Mouse (Mus musculus) kidney, postnatal 25 days (tissue): Measurements from ENCODE around the gene Zfp106.

Experiments used
- DNase-seq, 2 experiments: peaks; one replicate each; pipeline ENCODE4 v3.0.0; 2021; ENCODE audit warnings: mixed read lengths in 2 of 2

Zfp106 gene

DNA sequence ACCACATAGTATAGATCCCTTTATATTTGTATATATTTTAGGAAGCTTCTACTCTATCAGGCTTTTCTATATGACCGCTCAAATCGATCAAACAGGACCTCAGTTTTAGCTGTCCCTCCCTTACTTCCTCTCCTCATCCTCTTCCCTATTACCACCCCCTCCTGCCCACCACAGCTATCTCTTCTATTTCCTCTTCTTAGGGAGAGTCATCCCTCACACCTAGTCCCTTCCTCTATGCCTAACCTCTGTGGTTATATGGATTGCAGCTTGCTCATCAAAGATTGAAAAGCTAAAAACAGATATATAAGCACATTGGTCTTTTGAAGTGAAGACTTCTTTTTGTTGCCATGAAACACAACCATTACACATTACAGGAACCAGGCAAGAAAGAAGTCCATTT, 18.9 kb downstream of the Zfp106 start:
- no peak for DNase-seq

DNA sequence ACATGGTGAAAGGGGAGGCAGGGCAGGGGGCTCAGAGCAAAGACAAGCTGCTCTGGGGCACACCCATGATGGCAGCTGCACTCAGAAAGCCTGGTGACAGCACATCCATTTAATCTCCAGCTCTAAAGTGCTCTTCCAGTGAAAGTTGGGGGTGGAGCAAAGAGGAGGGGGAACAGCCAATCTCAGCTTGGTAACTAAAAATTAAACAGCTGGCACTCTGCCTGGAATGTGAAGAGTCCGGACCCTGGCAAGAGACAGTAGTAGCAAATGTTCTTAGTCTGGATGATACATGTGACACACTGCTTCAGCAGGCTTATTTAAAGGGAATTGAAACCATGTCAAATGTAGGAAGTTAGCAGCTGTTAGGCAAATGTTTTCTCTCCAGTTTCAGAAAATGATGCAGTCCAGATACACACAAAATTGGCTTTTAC, 23.9 kb downstream of the Zfp106 start:
- peak; percentile 91 to 93 for DNase-seq

DNA sequence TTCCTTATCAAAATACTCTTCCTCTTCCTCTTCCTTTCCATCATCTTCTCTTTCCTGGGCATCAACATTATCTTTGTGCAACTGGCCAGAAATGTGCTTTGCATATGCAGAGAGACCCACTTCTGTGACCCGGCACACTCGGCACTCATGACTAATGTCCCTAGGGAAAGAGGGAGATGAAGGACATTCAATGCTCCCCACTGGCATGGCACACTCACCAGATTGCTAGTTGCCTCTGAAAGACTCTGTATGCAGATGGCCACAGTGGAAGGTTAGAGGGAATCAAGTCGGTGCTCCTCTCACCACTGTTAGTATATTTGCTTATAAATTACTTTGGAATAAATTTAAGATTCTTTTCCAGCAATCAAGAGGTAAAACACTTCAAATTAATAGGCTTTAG, 24.3 kb downstream of the Zfp106 start:
- no peak for DNase-seq

DNA sequence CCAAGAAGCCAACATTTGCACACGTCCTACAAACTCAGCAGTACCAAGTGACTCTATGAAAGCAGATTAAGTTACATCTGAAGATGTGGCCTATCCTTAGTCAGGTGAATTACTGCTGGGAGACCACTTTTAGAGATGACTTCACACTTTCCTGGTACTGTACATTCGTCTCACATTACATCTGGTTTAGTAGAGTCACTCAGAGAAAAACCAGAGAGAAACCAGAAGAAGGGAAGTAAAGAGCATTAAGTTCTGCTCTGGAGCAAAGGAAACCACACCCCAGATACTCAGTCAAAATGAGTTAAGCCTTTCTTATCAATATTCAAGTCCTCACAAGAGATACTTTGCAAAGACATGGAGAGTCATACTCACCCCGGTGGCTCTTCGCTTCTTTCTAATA, 32.4 kb downstream of the Zfp106 start:
- DNase-seq: no peak

DNA sequence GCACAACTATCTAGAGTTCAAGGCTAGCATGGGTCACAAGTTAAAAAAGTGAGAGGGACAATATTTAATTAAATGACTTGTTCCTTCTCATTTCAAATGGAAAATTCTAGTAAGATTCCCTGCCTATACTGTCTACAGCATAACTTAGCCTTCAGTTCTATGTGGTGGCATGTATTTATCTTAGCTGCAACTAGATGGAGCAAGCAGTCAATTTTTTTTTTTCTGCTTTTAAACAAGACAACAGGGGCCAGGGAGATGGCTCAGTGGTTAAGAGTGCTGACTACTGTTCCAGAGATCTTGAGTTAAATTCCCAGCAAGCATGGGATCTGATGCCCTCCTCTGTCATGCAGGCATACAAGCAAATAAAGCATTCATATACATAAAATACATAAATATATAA, 34.1 kb downstream of the Zfp106 start:
- DNase-seq: no peak

DNA sequence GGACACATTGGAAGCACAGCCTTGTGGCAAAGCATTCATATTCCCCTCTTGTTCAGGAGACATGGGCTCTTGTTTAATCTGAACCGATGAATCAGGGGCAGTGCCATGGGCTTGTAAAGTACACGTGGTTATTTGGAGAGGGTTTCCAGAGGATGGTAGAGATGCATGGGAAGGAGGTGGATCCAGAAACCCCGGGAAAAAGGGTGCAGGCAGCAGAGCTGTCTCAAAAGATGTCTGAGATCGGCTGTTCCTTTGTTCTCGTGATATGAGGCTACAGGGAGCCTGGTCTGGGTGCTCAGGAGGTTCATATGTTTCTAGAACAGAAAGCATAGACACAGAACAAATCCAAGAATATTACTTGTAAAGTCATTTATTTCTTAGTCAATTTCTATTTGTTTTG, 36.9 kb downstream of the Zfp106 start:
- DNase-seq: no peak

DNA sequence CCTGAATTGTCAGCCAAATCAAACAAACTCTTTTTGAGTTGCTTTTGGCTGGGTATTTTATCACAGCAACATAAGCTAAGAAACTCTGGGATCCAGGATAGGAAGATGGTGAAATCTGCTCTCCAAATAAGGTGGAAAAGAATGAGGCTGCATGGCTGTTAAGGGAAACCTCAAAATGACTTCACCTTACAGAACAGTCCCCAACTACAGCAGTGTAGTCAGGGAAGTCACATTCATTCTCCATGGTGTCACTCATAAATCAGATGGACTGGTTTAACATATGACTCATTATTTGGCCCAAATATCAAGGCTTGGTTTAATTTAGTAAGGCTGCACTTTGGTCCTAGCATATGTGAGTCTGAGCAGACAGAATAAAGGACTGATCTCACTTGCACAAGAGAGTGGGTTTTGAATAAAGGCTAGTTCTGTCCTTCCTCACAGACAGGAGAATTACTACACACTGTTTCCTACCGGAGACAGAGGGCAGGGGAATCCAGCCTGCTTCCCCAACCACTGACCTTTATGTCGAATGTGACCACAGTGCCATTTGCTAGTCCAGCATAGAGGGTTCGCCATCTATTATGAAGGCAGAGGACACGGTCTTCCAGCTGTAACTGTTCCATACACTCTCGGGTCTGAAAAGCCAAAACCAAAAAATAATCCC, 45.0 kb downstream of the Zfp106 start:
- no peak for DNase-seq

DNA sequence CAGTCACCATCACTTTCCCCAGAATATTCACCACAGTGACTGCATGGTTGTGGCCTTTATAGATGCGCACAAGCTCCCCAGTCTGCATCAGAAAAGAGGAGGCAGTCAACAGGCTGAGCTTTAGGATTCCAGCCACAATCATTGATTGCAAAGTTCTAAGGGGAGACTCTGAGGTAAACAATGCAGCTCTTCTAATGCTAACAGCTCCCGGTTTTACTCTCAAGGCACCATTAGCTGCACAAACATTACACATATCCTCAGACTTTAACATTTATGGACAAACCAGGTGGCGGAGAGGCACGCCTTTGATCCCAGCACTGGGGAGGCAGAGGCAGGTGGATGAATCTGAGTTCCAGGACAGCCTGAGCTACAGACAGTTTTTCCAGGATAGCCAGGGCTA, 49.5 kb downstream of the Zfp106 start:
- no peak for DNase-seq

DNA sequence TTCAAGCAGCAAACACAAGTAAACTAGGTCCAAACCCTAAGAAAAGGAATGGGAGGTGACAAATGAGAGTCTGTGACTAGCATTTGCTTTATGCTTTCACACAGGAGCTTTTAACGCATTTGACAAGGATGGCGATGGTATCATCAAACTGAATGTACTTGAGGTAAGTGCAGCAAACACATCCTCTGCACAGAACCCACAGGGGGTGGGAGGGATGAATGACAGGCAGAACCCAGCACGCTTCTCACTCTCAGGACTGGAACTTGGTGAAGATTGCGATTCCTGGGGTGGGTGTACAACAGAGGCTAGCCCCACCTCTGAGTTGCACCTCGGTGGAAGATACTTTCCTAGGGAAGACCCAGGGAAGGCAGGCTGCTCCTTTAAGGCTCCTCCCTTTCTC, 59.7 kb downstream of the Zfp106 start:
- DNase-seq: no peak

DNA sequence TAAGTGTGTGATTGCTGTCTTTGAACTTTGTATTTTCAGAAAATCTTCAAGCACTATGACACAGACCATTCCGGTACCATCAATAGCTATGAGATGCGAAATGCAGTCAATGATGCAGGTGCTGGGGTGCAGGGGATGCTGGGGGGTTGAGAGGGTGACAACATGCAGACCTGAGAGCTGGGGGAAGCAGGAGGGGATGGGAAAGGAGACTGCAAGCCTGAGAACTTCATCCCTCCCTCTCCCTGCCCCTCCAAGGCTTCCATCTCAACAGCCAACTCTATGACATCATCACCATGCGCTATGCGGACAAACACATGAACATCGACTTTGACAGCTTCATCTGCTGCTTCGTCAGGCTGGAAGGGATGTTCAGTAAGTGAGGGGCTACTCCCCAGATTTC, 60.5 kb downstream of the Zfp106 start:
- DNase-seq: no peak

DNA sequence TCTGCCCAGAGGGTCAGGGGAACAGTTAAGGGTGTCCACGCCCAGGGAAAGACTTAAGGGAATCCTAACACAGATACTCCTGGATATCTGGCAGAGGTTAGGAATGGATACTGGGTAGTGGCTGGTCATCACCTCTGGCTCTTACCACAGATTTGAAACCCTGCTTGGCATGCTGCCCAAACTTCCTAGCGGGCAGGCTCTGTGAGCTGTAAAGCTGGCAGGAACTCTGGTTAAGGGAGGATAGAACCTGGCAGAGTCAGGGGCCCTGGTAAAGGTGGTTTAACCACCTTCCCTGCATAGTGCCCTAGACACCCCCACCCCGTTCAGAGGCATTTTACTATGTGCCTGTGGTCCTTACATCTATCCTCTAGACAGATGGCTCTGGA, 61.0 kb downstream of the Zfp106 start:
- DNase-seq: peak; percentile 54 to 57

DNA sequence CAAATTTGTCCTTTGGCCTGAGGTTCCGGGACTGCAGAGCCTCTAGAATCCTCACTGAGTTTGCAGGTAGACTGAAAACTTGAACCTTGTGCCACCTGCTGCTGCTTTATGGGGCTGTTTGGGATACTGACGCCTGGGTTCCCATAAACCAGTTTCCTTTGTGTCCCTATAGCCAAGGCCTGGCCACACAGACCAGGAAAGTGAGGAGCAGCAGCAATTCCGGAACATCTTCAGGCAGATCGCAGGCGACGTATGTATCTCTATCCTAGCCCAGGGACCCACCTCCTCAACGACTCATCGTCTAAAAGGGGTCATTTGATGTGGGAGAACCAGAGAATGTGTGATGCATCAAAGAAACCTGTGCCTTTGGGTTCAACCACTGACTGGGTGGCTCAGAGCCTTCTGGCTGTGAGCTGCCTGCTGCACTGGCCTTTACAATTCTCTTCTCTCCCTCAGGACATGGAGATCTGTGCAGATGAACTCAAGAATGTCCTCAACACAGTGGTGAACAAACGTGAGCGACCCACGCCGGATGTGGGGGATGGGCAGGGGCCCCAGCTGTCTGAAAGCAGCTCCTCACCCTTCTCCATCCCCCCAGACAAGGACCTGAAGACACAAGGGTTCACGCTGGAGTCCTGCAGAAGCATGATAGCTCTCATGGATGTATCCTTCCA, 61.6 kb downstream of the Zfp106 start:
- no peak for DNase-seq

DNA sequence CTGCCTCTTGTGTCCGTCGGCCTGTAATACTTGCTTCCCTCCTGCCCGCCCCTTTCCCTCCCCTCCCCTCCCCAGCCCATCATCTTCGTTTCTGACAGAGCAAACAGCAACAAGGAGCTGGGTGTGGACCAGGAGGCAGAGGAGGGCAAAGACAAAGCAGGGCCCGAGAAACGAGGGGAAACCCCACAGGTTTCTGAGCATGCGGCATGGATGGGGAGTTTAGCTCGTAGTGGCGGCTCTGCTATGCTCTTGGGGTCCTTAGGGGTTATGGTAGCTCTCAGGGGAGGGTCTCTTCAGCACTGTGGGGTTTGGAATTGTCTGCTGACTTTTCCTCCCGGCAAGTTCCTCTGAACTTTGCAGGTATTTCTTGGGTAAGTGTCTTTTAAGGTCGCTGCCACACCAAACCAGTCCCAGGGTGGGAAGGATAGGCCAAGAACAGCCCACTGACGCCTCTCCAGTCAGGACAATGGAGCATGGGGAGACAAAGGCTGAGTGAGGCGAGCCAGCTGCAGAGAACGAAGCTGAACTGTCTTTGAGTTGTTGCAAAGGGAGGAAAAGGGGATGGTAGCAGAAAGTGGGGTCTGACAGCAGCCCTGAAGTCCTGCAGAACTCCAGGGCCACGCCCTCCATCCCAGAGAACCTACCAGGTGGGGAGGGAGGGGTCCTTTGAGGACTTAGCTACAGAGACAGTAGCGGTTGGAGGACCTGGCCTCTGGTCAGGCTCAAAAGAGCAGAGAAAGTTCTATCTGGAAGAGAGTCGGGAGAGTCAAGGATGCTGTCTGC, 62.3 kb downstream of the Zfp106 start:
- DNase-seq: no peak

DNA sequence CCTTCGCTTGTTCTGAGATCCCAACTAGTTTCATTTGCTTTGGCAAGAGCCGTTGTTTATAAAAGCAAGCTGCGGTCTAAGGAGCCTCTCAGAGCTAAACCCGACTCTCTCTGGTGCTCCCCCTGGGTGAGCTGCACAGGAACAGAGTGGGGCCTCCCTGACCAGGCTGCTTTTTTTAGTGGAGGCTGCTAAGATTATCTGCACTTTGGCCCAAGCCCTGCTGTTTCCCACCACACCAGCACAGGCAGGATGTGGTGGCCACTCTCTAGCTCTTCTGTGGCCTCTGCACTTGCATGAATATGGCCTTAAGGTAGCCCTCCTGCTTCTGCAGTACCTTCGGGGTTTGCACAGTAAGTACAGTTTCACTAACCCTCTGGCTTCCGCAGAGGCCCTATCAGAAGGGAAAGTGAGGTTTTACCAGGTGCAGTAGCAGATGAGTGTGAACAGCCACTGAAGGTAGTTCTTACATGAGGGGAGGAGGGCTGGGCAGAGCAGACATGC, 63.6 kb downstream of the Zfp106 start:
- DNase-seq: no peak

DNA sequence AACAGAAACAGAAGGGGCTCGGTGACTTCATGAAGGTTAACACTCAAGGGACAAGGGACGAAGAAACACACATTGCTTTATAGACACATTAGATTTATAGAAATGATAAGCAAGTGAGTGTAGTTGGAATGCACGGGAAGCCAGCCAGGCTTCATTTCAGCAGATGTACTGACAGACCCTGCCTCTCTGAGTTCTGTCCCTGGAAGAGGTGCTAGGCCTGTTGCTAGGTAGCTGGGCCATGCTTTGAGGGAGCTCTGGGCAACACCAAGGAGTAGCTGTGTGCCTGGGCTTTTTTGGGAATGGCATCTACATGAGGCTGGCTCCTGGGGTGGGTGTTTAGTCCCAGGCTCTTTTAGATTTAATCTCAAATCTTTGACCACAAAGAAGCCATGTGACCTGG, 67.1 kb downstream of the Zfp106 start:
- DNase-seq: no peak

DNA sequence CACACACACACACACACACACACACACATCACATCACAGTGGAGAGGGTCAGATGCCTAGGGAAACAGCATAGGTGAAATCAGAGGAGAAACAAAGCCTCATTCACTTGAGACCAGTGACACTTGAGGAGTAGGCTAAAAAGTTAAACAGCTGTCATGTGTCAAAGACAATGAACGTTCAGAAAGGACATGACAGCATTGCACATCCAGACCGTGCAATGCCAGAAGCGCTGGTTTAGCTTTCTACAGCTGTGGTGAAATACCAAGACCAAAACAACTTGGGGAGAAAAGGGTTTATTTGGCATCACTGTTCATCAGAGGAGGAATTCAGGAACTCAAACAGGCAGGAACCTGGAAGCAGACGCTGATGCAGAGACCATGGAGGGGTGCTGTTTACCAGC, 70.4 kb downstream of the Zfp106 start:
- no peak for DNase-seq

DNA sequence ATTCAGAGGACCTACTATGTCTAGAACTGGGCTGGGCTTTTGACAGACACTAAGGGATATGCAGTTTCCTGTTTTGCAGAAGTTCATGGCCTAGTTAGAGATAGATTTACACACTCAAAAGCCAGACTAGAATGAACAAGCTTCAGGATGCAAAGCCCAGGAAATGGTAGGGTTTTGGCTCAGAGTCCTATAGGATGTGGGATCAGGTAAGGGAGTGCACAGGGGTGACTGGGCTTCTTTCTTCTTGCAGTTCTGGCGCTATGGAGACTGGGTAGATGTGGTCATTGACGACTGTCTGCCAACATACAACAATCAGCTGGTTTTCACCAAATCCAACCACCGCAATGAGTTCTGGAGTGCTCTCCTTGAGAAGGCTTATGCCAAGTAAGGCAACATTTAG, 79.4 kb downstream of the Zfp106 start:
- DNase-seq: no peak

DNA sequence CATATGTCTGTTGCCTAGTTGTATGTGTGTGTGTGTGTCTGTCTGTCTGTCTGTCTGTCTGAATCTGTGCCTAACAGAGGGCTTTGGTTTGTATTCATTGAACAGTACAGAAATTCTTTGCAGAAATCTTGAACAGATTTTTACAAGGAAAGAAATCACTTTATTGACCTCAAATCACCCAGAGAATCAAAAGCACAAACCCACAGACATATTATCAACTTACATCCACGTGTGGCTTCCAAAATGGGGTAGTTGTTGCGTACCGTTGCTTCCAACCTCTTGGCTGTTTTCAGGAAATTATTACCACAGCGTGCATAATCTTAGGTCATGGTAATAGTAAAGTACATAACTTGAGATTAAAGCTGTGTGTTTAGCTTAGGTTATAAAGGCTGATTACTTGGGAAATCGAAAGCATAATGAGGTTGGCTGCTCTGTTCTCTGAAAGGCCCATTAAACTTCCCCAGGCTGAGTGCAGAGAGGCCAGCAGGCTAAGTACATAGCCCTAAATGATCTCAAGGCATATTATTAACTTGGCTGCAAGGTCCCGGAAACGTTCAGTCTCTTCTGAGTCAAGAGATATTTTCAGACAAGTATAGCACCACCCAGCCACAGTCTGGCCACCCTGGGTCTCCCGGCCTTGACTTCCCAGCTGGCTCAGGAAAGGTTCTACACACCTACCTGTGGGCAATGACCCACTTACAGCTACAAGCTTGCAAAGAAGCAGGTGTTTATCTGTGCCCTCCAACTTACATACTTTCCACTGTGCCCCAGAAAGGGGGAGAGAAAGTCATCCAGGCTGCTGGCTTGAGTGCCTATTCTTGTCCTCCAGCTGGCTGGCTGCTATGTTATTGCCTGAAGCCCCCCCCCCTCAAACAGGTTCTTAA, 80.9 kb downstream of the Zfp106 start:
- DNase-seq: peak; percentile 18 to 42

DNA sequence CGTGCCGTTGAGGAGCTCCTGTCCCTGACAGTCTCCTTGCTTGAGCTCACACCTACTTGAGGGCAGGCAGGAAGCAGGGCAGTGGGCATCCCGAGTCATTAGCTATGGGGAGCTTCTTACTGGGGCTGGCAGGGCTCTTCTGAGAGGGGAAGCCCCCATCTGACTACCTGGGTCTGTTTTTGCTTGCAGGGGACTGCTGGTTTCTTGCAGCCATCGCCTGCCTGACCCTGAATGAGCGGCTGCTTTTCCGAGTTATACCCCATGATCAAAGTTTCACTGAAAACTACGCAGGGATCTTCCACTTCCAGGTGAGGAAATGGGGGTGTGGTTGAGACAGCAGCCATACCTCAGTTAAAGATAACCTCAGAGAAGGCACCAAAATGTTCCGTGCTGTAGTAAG, 81.7 kb downstream of the Zfp106 start:
- DNase-seq: no peak

DNA sequence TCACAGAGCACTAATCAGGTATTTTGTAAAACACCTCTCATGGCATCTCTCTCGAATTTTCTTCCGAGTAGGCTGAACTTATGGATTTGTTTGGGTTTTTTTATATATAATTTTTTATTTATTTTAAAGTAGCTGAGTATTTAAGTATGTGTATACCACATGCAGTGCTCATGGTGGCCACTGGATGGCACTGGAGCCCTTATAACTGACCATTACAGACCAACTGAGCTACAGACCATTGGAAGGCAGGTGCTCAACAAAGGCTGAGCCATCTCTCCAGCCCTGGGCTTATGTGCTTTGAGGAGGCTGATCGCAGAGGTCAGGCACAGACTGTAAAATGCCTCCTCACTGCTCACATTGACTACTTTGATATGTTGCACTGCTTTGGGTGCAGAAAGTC, 85.0 kb downstream of the Zfp106 start:
- DNase-seq: peak; percentile 82 to 92

DNA sequence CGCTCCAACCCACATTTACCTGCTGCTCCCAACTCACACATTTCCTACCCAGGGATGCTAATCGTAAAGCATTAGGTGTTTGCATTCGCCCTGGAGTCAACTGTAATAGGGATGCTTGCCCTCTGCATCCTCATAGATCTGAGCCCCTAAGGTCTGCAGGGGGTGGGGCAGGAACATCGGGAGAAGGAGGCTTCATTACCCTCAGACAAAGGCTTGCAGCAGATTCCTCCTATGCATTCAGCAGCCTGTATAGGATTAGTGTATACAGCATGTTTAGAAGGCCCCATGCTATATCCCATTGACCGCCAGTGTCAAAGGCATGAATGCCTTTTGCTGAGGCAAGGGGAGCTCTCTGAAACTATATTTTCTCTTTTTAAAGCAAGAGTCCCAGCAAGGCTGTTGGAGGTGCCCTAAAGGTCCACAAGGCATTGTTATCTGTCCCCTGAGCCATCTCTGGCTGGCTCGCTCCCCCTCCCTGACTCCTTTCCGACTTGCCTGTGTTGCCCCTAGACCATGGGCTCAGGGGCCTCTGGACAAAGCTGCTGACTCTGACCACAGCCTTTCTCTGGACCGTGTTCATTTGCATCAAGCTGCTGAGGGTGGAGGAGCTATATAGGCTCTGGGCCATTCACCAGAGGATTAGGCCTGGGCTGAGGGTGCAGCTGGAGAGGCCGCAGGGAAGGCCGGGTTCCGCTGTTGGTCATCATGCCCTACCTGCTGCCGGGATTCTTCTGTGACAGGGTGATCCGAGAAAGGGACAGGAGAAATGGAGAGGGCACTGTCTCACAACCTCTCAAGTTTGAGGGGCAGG, 87.2 kb downstream of the Zfp106 start:
- no peak for DNase-seq

DNA sequence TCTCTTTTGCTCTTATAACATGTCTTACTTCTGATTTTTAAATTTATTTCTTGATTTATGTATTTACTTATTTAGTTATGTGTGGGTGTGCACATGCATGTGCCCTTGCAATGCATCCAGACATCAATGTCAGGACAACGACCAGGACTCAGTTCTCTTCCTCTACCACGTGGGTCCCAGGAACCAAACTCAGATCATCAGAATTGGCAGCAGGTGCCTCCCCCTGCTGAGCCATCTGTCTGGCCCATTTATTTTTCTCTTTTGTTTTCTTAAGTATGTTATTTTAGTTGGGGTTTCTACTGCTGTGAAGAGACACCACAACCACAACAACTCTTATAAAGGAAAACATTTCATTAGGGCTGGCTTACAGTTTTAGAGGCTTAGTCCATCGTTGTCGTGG, 92.8 kb downstream of the Zfp106 start:
- no peak for DNase-seq
